Mouse (Mus musculus): ENCODE data around the gene Ftl1. TPM values are rescaled to one million over a fixed set of nuclear protein-coding genes. Genes with fewer than 3 reads are reported as not detected.

The Ftl1 gene
- polyA plus RNA-seq, 1 experiment from 2014 or later = 6,674 TPM

GRCm38 (mm10) chr7:45417962-45418492 lies 41.7 kb downstream of the Ftl1 start:
- peaks cover 18% of the 10 kb centered on the region for H3K36me3 ChIP-seq (ENCODE audit: insufficient read depth, low read length)
- H3K9ac ChIP-seq (ENCODE audit: low read depth, low read length) = no peak overlapping the region
- H3K9me3 ChIP-seq (replicated peaks; ENCODE audit: low read length) = no peaks in the 10 kb centered on the region
- DNase-seq (ENCODE audit: low spot score) = no peak
- no peak overlapping the region for H3K4me2 ChIP-seq (ENCODE audit: low read length)
- 10% methylated on average over 13 of the region's 13 CpGs for WGBS
- no peak for TF ChIP-seq CTCF (IDR thresholded peaks at IDR 0.05; ENCODE audit: low read depth)
- peaks cover 9% of the 10 kb centered on the region for H3K4me1 ChIP-seq (replicated peaks; ENCODE audit: insufficient read depth, low read length)
- no peak for ATAC-seq (replicated peaks; ENCODE audit: low FRiP score, low read depth)
- peaks cover 27% of the 10 kb centered on the region for H3K27me3 ChIP-seq (ENCODE audit: insufficient read depth, low read length)
- H3K4me3 ChIP-seq (replicated peaks; ENCODE audit: low read depth, low read length) = no peak overlapping the region
- no peak overlapping the region for H3K27ac ChIP-seq

DNA sequence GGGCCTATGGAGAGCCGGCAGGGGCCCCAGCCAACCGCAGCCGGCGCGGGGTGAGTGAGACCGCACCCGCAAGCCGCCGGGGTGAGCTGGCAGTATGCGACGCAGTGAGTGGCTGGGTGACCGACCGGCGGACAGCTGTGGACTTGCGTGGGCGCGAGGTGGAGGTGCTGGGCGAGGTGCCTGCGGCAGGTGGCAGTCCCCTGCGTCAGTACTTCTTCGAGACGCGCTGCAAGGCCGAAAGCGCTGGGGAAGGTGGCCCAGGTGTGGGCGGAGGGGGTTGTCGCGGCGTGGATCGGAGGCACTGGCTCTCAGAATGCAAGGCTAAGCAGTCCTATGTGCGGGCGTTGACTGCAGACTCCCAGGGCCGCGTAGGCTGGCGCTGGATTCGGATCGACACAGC lies 44.0 kb downstream of the Ftl1 start:
- ATAC-seq (replicated peaks; ENCODE audit: low FRiP score, low read depth) (no peak), DNase-seq (ENCODE audit: low spot score) (no peak)
- H3K9ac ChIP-seq (ENCODE audit: low read depth, low read length) = no peak overlapping the region
- no peaks in the 10 kb centered on the region for H3K9me3 ChIP-seq (replicated peaks; ENCODE audit: low read length)
- TF ChIP-seq CTCF (IDR thresholded peaks at IDR 0.05; ENCODE audit: low read depth) = no peak
- H3K27me3 ChIP-seq (ENCODE audit: insufficient read depth, low read length) = peaks cover 30% of the 10 kb centered on the region
- peaks cover 9% of the 10 kb centered on the region for H3K4me1 ChIP-seq (replicated peaks; ENCODE audit: insufficient read depth, low read length)
- H3K4me3 ChIP-seq (replicated peaks; ENCODE audit: low read depth, low read length) = no peak overlapping the region; the same call in 1 of the 2 replicates
- H3K36me3 ChIP-seq (ENCODE audit: insufficient read depth, low read length) = no peaks in the 10 kb centered on the region
- WGBS = 15% methylated on average over 37 of the region's 37 CpGs
- no peak overlapping the region for H3K27ac ChIP-seq
- H3K4me2 ChIP-seq (ENCODE audit: low read length) = peak overlapping the region; percentile 18; the same call in 1 of the 2 replicates

DNA sequence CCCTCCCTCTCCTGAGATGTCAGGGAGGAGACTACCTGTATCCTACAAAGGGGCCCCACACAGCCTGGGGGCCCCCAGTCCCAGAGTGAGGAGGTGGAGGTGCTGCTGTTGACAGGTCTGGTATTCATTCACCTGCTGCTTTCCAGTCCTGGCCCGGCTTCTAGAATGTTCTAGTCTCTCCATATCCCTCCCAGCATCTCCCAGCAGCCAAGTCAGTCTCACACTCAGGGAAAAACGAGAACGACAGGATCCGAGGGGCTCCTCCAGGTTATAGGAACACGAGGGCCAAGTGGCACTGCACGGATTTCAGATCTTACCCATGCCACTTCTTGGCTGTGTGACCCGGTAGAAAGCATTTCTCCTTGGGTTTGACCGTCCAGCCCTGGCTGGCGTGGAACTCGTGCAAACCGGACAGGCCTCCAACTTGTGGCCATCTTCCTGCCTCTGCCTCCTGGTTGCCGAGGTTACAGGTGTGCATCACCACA lies 44.9 kb downstream of the Ftl1 start:
- H3K36me3 ChIP-seq (ENCODE audit: insufficient read depth, low read length) = no peaks in the 10 kb centered on the region
- H3K9me3 ChIP-seq (replicated peaks; ENCODE audit: low read length) = no peaks in the 10 kb centered on the region
- TF ChIP-seq CTCF (IDR thresholded peaks at IDR 0.05; ENCODE audit: low read depth) = no peak
- H3K27ac ChIP-seq = no peak overlapping the region
- ATAC-seq (replicated peaks; ENCODE audit: low FRiP score, low read depth) (no peak), DNase-seq (ENCODE audit: low spot score) (no peak)
- peaks cover 9% of the 10 kb centered on the region for H3K4me1 ChIP-seq (replicated peaks; ENCODE audit: insufficient read depth, low read length)
- H3K4me2 ChIP-seq (ENCODE audit: low read length) = no peak overlapping the region
- 41% methylated on average over 12 of the region's 12 CpGs for WGBS
- peaks cover 33% of the 10 kb centered on the region for H3K27me3 ChIP-seq (ENCODE audit: insufficient read depth, low read length)
- H3K4me3 ChIP-seq (replicated peaks; ENCODE audit: low read depth, low read length) = no peak overlapping the region
- no peak overlapping the region for H3K9ac ChIP-seq (ENCODE audit: low read depth, low read length)

DNA sequence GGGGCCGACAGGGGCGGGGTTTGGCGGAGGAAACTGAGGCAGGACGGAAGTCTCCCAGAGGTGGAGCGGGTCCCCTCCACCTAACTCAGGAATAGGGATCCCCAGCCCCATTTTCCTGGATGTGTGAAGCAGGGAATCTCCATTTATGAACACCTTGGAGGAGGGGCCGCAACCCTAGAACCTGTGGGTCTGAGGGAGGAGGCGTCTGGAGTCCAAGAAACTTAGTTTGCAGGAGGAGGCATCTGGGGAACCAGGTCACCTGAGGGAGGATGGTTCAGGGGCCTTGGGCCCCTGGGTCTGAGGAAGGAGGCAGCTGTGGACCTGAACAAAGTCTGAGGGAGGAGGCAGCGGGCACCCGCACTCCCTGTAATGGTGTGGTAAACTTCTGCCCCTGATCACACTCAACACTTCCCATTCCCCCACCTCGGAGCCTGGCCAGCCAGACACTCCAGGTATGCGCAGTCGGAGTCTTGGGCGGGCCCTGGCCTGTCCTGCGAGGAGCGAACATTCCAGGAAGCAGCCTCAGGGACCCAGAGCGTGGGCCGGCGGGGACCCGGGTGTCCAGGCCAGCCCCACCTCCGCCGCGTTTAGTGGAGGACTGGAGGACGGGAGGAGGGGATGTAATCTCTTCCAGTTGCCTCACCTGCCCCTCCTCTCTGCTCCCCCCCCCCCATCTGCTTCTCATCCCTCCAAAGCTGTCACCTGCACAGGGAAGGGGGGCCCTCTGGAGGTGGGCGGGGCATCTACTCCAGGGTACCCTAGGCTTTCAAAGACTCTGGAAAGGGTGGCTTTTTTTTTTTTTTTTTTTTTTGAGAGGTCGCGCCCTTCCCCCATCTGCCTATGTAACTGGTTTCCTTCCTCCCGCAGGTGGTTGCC lies 45.6 kb downstream of the Ftl1 start:
- DNase-seq (ENCODE audit: low spot score) (no peak), ATAC-seq (replicated peaks; ENCODE audit: low FRiP score, low read depth) (0 out of 2 replicates have a peak, but pooled peaks have one; percentile 11)
- H3K9ac ChIP-seq (ENCODE audit: low read depth, low read length) = peak overlapping the region; percentile 61
- peak overlapping the region; percentile 51 for H3K4me3 ChIP-seq (replicated peaks; ENCODE audit: low read depth, low read length)
- H3K9me3 ChIP-seq (replicated peaks; ENCODE audit: low read length) = no peaks in the 10 kb centered on the region
- H3K4me2 ChIP-seq (ENCODE audit: low read length) = peak overlapping the region; percentile 98
- peaks cover 9% of the 10 kb centered on the region for H3K4me1 ChIP-seq (replicated peaks; ENCODE audit: insufficient read depth, low read length)
- TF ChIP-seq CTCF (IDR thresholded peaks at IDR 0.05; ENCODE audit: low read depth) = no peak
- H3K27me3 ChIP-seq (ENCODE audit: insufficient read depth, low read length) = peaks cover 33% of the 10 kb centered on the region
- H3K36me3 ChIP-seq (ENCODE audit: insufficient read depth, low read length) = no peaks in the 10 kb centered on the region
- 2% methylated on average over 27 of the region's 27 CpGs for WGBS
- H3K27ac ChIP-seq = no peak overlapping the region

DNA sequence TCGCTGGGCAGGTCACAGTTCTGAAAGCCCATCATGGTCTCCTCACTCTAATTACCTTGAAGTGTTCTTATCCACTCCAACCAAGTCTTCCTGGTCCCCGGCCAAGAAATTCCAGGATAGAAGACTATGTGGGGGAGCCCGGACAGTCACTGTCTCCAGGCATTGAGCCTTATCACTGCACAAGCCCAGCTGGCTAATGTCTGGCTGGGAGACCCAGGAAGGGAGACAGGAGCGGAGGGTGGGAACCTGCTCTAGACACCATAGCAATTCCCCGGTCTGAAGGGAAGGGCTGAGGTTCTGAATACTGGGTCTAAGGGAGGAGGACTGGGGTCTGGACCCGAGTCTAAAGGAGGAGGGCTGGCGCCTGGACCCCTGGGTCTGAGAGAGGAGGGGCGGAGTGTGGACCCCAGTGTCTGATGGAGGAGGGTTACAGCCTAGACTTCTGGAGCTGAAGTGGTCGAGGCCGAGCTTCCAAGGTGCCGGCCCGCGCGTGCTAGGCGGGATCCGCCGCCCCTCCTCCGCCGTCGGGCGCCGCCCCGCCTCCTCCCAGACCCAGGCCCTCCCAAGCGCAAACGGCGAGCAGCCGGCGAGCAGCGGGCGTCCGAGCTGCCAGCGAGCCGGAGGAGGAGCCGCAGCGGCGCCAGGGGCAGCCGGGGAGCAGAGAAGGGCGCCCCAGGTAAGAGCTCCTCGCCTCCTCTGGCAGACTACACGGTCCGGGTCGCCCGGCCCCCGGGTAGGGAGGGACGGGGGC lies 46.4 kb downstream of the Ftl1 start, which contains the start of gene Ntf5:
TSS of gene Ntf5 (plus strand) at position 583 of the 751 bp plus-strand sequence.
- Histone ChIP-seq H3K36me3 (ENCODE audit: insufficient read depth, low read length) (no peaks in the 10 kb centered on the region), H3K4me3 (replicated peaks; ENCODE audit: low read depth, low read length) (peak within 1 kb of the TSS; percentile 51), H3K9me3 (replicated peaks; ENCODE audit: low read length) (no peaks in the 10 kb centered on the region), H3K27me3 (ENCODE audit: insufficient read depth, low read length) (peaks cover 33% of the 10 kb centered on the region), H3K27ac (no peak within 1 kb of the TSS), H3K4me2 (ENCODE audit: low read length) (peak within 1 kb of the TSS; percentile 98), H3K9ac (ENCODE audit: low read depth, low read length) (peak within 1 kb of the TSS; percentile 61), H3K4me1 (replicated peaks; ENCODE audit: insufficient read depth, low read length) (peaks cover 9% of the 10 kb centered on the region)
- DNase-seq (ENCODE audit: low spot score) (peak; percentile 47), ATAC-seq (replicated peaks; ENCODE audit: low FRiP score, low read depth) (peak; percentile 30)
- no peak for TF ChIP-seq CTCF (IDR thresholded peaks at IDR 0.05; ENCODE audit: low read depth)
- 2% methylated on average over 42 of the region's 45 CpGs for WGBS

DNA sequence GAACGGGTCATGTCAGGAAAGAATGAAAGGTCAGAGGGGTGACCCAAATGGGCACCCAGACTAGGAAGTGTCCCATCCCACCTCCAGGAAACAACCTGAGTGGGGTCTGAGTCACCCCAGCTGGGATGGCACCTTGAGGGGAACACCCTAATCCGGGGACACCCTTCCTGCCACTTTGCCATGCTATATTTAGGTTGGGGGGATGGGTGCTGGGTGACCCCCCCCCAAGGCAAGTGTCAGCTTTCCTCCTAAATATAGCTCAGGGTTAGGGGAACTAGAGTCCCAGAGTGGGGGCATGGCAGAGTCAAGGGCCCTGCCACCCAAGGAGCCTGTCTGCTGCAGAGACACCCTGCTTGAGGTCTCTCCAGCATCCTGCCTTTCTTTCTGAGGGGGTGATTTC lies 47.3 kb downstream of the Ftl1 start:
- TF ChIP-seq CTCF (IDR thresholded peaks at IDR 0.05; ENCODE audit: low read depth) = no peak
- H3K27me3 ChIP-seq (ENCODE audit: insufficient read depth, low read length) = peaks cover 41% of the 10 kb centered on the region
- no peak overlapping the region for H3K4me3 ChIP-seq (replicated peaks; ENCODE audit: low read depth, low read length)
- DNase-seq (ENCODE audit: low spot score) (no peak), ATAC-seq (replicated peaks; ENCODE audit: low FRiP score, low read depth) (no peak)
- peaks cover 9% of the 10 kb centered on the region for H3K4me1 ChIP-seq (replicated peaks; ENCODE audit: insufficient read depth, low read length)
- H3K9ac ChIP-seq (ENCODE audit: low read depth, low read length) = no peak overlapping the region
- WGBS = 73% methylated on average over 2 of the region's 2 CpGs
- no peaks in the 10 kb centered on the region for H3K36me3 ChIP-seq (ENCODE audit: insufficient read depth, low read length)
- no peak overlapping the region for H3K4me2 ChIP-seq (ENCODE audit: low read length)
- H3K9me3 ChIP-seq (replicated peaks; ENCODE audit: low read length) = no peaks in the 10 kb centered on the region
- H3K27ac ChIP-seq = no peak overlapping the region

All from kidney, postnatal 0 days (tissue).